Mouse (Mus musculus) T-helper 1 cell (primary cell): ENCODE measurements around the gene Gde1.

Experiments
- in situ Hi-C: fragments of 300-600 bp; cut with MboI, MseI; formaldehyde crosslinking; loops from one replicate; pipeline ENCODE4 v1.15.1; 2025; ENCODE audit warnings: high pct_unique_total_duplicates

Gene Gde1

GRCm38 (mm10) chr7:118705101-118705961 is at the start of gene Gde1:
TSS of gene Gde1 (minus strand) at chr7:118705778.
- in situ Hi-C loops = loop anchor here (10.0 kb wide), 1 partner anchor 581 kb away; the partner anchor contains the start of gene Arl6ip1

GRCm38 (mm10) chr7:118751625-118752024 is 46.0 kb upstream of the Gde1 start:
- in situ Hi-C loops = no loop called here

- in situ Hi-C loops = no loop called here
These were observed 44.1 kb upstream of the Gde1 start for GRCm38 (mm10) chr7:118749706-118750105.

GRCm38 (mm10) chr7:118747891-118748672 is 42.5 kb upstream of the Gde1 start:
- in situ Hi-C loops = no loop called here

GRCm38 (mm10) chr7:118744766-118745165 is 39.2 kb upstream of the Gde1 start:
- in situ Hi-C loops = no loop called here

GRCm38 (mm10) chr7:118742278-118742677 is 36.7 kb upstream of the Gde1 start:
- in situ Hi-C loops = no loop called here

GRCm38 (mm10) chr7:118740532-118741338 is 35.2 kb upstream of the Gde1 start:
- in situ Hi-C loops = no loop called here

GRCm38 (mm10) chr7:118739975-118740531 is 34.5 kb upstream of the Gde1 start, which contains the start of gene Vps35l:
TSS of gene Vps35l (plus strand) at chr7:118740226.
- in situ Hi-C loops = no loop called here

GRCm38 (mm10) chr7:118738730-118739129 is 33.2 kb upstream of the Gde1 start:
- in situ Hi-C loops = no loop called here

GRCm38 (mm10) chr7:118733225-118733624 is 27.6 kb upstream of the Gde1 start:
- in situ Hi-C loops = no loop called here

- in situ Hi-C loops = no loop called here
These were observed 26.2 kb upstream of the Gde1 start for GRCm38 (mm10) chr7:118731781-118732180.

- in situ Hi-C loops = no loop called here
These were observed 23.4 kb upstream of the Gde1 start for GRCm38 (mm10) chr7:118728846-118729587.

- in situ Hi-C loops = no loop called here
These were observed 19.9 kb upstream of the Gde1 start for GRCm38 (mm10) chr7:118725459-118725858.

- in situ Hi-C loops = no loop called here
These were observed 18.3 kb upstream of the Gde1 start for GRCm38 (mm10) chr7:118723927-118724326.

GRCm38 (mm10) chr7:118718066-118718465 is 12.5 kb upstream of the Gde1 start:
- in situ Hi-C loops = no loop called here

GRCm38 (mm10) chr7:118714873-118715272 is 9.3 kb upstream of the Gde1 start:
- in situ Hi-C loops = no loop called here

GRCm38 (mm10) chr7:118712228-118713173 is 6.9 kb upstream of the Gde1 start, which contains the start of gene Ccp110:
TSS of gene Ccp110 (plus strand) at chr7:118712552.
- in situ Hi-C loops = no loop called here

- in situ Hi-C loops = no loop called here
These were observed 5.2 kb upstream of the Gde1 start for GRCm38 (mm10) chr7:118710776-118711175.

- in situ Hi-C loops = loop anchor here (10.0 kb wide), 1 partner anchor 583 kb away; the partner anchor contains the start of gene Arl6ip1
These were observed 2.4 kb upstream of the Gde1 start for GRCm38 (mm10) chr7:118708002-118708401.
